28 mouse cellular contexts compared by ENCODE assay signal in genomic region chr6:12171189-12171588, GRCm38 (mm10).
"Had no signal": no experiment of that assay in that cellular context is flagged by ENCODE, and none has a peak within 500 bp of the region (broad histone marks: within the 10 kb centered on the region; RNA-seq: fewer than 3 reads in every experiment).

No protein-coding gene starts in this region.

- H3K4me1 ChIP-seq: embryonic facial prominence, embryonic 10.5 days; embryonic facial prominence, embryonic 12.5 days; embryonic facial prominence, embryonic 13.5 days; embryonic facial prominence, embryonic 15.5 days; forebrain, embryonic 10.5 days; forebrain, embryonic 12.5 days; forebrain, embryonic 13.5 days; forebrain, embryonic 15.5 days had no signal

- H3K4me2 ChIP-seq: embryonic facial prominence, embryonic 12.5 days; embryonic facial prominence, embryonic 13.5 days; embryonic facial prominence, embryonic 15.5 days; forebrain, embryonic 12.5 days; forebrain, embryonic 13.5 days; forebrain, embryonic 15.5 days had no signal

- H3K9me3 ChIP-seq: embryonic facial prominence, embryonic 10.5 days; embryonic facial prominence, embryonic 12.5 days; embryonic facial prominence, embryonic 13.5 days; embryonic facial prominence, embryonic 15.5 days; forebrain, embryonic 10.5 days; forebrain, embryonic 12.5 days; forebrain, embryonic 15.5 days had no signal

- DNase-seq: cerebellum, adult 8-10 months; cerebellum, adult 9-10 months; cerebellum, adult 9-11 months; cerebellum, postnatal 10 days; cerebellum, postnatal 14 days; cerebellum, postnatal 25 days; cerebellum, postnatal 36 days; embryo, embryonic 11 days; forebrain, postnatal 0 days; gastrocnemius, adult 2 months; gastrocnemius, postnatal 10 days; gastrocnemius, postnatal 14 days; gastrocnemius, postnatal 25 days; gastrocnemius, postnatal 36 days; heart, adult 11 months; heart, adult 18-20 months; heart, adult 2 months had no signal

- H3K27me3 ChIP-seq: embryonic facial prominence, embryonic 12.5 days; embryonic facial prominence, embryonic 13.5 days; embryonic facial prominence, embryonic 15.5 days; forebrain, embryonic 12.5 days; forebrain, embryonic 13.5 days; forebrain, embryonic 15.5 days had no signal

- ATAC-seq: forebrain, embryonic 13.5 days; forebrain, embryonic 14.5 days; forebrain, embryonic 15.5 days; forebrain, embryonic 16.5 days had no signal

- H3K4me3 ChIP-seq: embryonic facial prominence, embryonic 10.5 days; embryonic facial prominence, embryonic 12.5 days; embryonic facial prominence, embryonic 13.5 days; embryonic facial prominence, embryonic 15.5 days; erythroblast, embryonic 14.5 days; forebrain, embryonic 10.5 days; forebrain, embryonic 12.5 days; forebrain, embryonic 13.5 days; forebrain, embryonic 15.5 days; gastrocnemius, adult 2 months; heart, adult 2 months had no signal

- H3K36me3 ChIP-seq: embryonic facial prominence, embryonic 10.5 days; embryonic facial prominence, embryonic 12.5 days; embryonic facial prominence, embryonic 13.5 days; embryonic facial prominence, embryonic 15.5 days; forebrain, embryonic 10.5 days; forebrain, embryonic 12.5 days; forebrain, embryonic 15.5 days had no signal

- H3K9ac ChIP-seq: embryonic facial prominence, embryonic 12.5 days; embryonic facial prominence, embryonic 13.5 days; embryonic facial prominence, embryonic 15.5 days; forebrain, embryonic 12.5 days; forebrain, embryonic 13.5 days; forebrain, embryonic 15.5 days; forebrain, postnatal 0 days had no signal

- H3K27ac ChIP-seq: embryonic facial prominence, embryonic 10.5 days; embryonic facial prominence, embryonic 12.5 days; embryonic facial prominence, embryonic 13.5 days; embryonic facial prominence, embryonic 15.5 days; forebrain, embryonic 10.5 days; forebrain, embryonic 12.5 days; forebrain, embryonic 13.5 days; forebrain, embryonic 15.5 days; gastrocnemius, adult 2 months; heart, adult 2 months had no signal
